8 mouse cellular contexts compared by ENCODE assay signal in genomic region chr1:75191622-75192402, GRCm38 (mm10). TPM values are rescaled to one million over a fixed set of nuclear protein-coding genes. Genes with fewer than 3 reads are reported as not detected.
DNase-seq lines count a peak whose midpoint lies in the region; ATAC-seq lines count a peak whose summit lies in the region.

TSS of gene Ankzf1 (plus strand) at chr1:75192151.
TSS of gene Atg9a (minus strand) at chr1:75192196.

- no peaks in the 10 kb centered on the region for H3K27me3 ChIP-seq in heart, embryonic 13.5 days (replicated peaks)
- no peaks in the 10 kb centered on the region for H3K27me3 ChIP-seq in liver, embryonic 12.5 days (replicated peaks)
- H3K27me3 ChIP-seq in stomach, embryonic 15.5 days (replicated peaks): no peaks in the 10 kb centered on the region

- H3K4me1 ChIP-seq in brown adipose tissue, adult 24 weeks (ENCODE audit: control insufficient read depth, insufficient read depth, insufficient read length, low read length): peaks cover 7% of the 10 kb centered on the region; the same call in 1 of the 2 replicates
- H3K4me1 ChIP-seq in heart, embryonic 13.5 days: peaks cover 27% of the 10 kb centered on the region
- peaks cover 51% of the 10 kb centered on the region for H3K4me1 ChIP-seq in liver, embryonic 12.5 days
- H3K4me1 ChIP-seq in stomach, embryonic 15.5 days: peaks cover 19% of the 10 kb centered on the region

- H3K27ac ChIP-seq in brown adipose tissue, adult 24 weeks (replicated peaks; ENCODE audit: low read depth, low read length): peak within 1 kb of the TSS; percentile 64
- peak within 1 kb of the TSS; percentile 96 for H3K27ac ChIP-seq in heart, embryonic 13.5 days (replicated peaks)
- H3K27ac ChIP-seq in liver, embryonic 12.5 days: peak within 1 kb of the TSS; percentile 96
- peak within 1 kb of the TSS; percentile 98 for H3K27ac ChIP-seq in stomach, embryonic 15.5 days

- H3K4me3 ChIP-seq in brown adipose tissue, adult 24 weeks (ENCODE audit: insufficient read depth, low read depth, low read length): peak within 1 kb of the TSS; percentile 82
- H3K4me3 ChIP-seq in heart, embryonic 13.5 days: peak within 1 kb of the TSS; percentile 70
- H3K4me3 ChIP-seq in liver, embryonic 12.5 days: peak within 1 kb of the TSS; percentile 84
- H3K4me3 ChIP-seq in stomach, embryonic 15.5 days (replicated peaks): peak within 1 kb of the TSS; percentile 90

- WGBS in heart, embryonic 13.5 days: under 1% methylated on average over 55 of the region's 56 CpGs
- WGBS in liver, embryonic 12.5 days (ENCODE audit: insufficient replicate concordance): under 1% methylated on average over 56 of the region's 56 CpGs
- under 1% methylated on average over 56 of the region's 56 CpGs for WGBS in stomach, embryonic 15.5 days

- no peaks in the 10 kb centered on the region for H3K9me3 ChIP-seq in heart, embryonic 13.5 days
- H3K9me3 ChIP-seq in liver, embryonic 12.5 days (replicated peaks): no peaks in the 10 kb centered on the region
- H3K9me3 ChIP-seq in stomach, embryonic 15.5 days: no peaks in the 10 kb centered on the region

- peak within 1 kb of the TSS; percentile 94 for H3K4me2 ChIP-seq in heart, embryonic 13.5 days
- H3K4me2 ChIP-seq in liver, embryonic 12.5 days: peak within 1 kb of the TSS; percentile 93
- H3K4me2 ChIP-seq in stomach, embryonic 15.5 days: peak within 1 kb of the TSS; percentile 91

- peak; percentile 98 for ATAC-seq in heart, embryonic 13.5 days (ENCODE audit: extremely low read depth, insufficient number of reproducible peaks, low FRiP score, low TSS enrichment)
- ATAC-seq in liver, embryonic 12.5 days: peak; percentile 98
- ATAC-seq in stomach, embryonic 15.5 days (ENCODE audit: insufficient read depth, low FRiP score, low read depth): peak; percentile 99

- peaks cover 52% of the 10 kb centered on the region for H3K36me3 ChIP-seq in heart, embryonic 13.5 days
- peaks cover 51% of the 10 kb centered on the region for H3K36me3 ChIP-seq in liver, embryonic 12.5 days
- peaks cover 24% of the 10 kb centered on the region for H3K36me3 ChIP-seq in stomach, embryonic 15.5 days

- DNase-seq in CD4-positive, CD25-positive, alpha-beta regulatory T cell, adult 2 months (ENCODE audit: low read depth, low spot score): peak; percentile 97
- peak; percentile 97 for DNase-seq in fat pad, adult 2 months (ENCODE audit: extremely low read depth, low read depth, low spot score)
- DNase-seq in kidney, postnatal 10 days: peak; percentile 96
- DNase-seq in natural killer cell, adult 2 months (ENCODE audit: low spot score in 2 of 2): peak; percentile 93 to 95

- H3K9ac ChIP-seq in heart, embryonic 13.5 days: peak within 1 kb of the TSS; percentile 94
- H3K9ac ChIP-seq in liver, embryonic 12.5 days: peak within 1 kb of the TSS; percentile 94
- peak within 1 kb of the TSS; percentile 85 for H3K9ac ChIP-seq in stomach, embryonic 15.5 days

RNA-seq across cellular contexts. Expression of gene Ankzf1, which starts in this region (rescaled TPM):
- polyA plus RNA-seq in brown adipose tissue, adult 24 weeks (2012; ENCODE audit: insufficient read depth, insufficient read length, missing spikeins): 3.6 and 7.0 TPM in 2 replicates
- polyA plus RNA-seq in heart, embryonic 13.5 days (2015; fragmentation: Nextera tagmentation; extraction: Ambion mirVana): 23.7 and 26.4 TPM in 2 replicates
- 13.4 and 14.5 TPM in 2 replicates for polyA plus RNA-seq in liver, embryonic 12.5 days (2016; fragmentation: Nextera tagmentation; extraction: Ambion mirVana)
- 24.7 and 26.7 TPM in 2 replicates for polyA plus RNA-seq in stomach, embryonic 15.5 days (2015; fragmentation: Nextera tagmentation; extraction: Ambion mirVana)

RNA-seq across cellular contexts. Expression of gene Atg9a, which starts in this region (rescaled TPM):
- 13.6 and 21.0 TPM in 2 replicates for polyA plus RNA-seq in brown adipose tissue, adult 24 weeks (2012; ENCODE audit: insufficient read depth, insufficient read length, missing spikeins)
- polyA plus RNA-seq in heart, embryonic 13.5 days (2015; fragmentation: Nextera tagmentation; extraction: Ambion mirVana): 28.7 and 30.4 TPM in 2 replicates
- polyA plus RNA-seq in liver, embryonic 12.5 days (2016; fragmentation: Nextera tagmentation; extraction: Ambion mirVana): 26.2 and 27.3 TPM in 2 replicates
- 26.5 and 27.0 TPM in 2 replicates for polyA plus RNA-seq in stomach, embryonic 15.5 days (2015; fragmentation: Nextera tagmentation; extraction: Ambion mirVana)

Comparison
In these comparisons a context has a peak if more than half of its experiments do, and no peak if none do; other contexts are left out.
1. Peak in every context shown above with its lines: DNase-seq, ATAC-seq, H3K4me3 ChIP-seq and H3K27ac ChIP-seq.